Mouse (Mus musculus) lung, adult 2 months (tissue): ENCODE measurements around the gene Pcnx2. TPM values are rescaled to one million over a fixed set of nuclear protein-coding genes. Genes with fewer than 3 reads are reported as not detected.

Source experiments
- DNase-seq: peaks from one replicate; pipeline ENCODE4 v3.0.0; 2022
- H3K4me1 ChIP-seq: fragments of 200-500 bp; 2 replicates; pipeline ENCODE4 v1.6.1; 2011; ENCODE audit warnings: low read length; ENCODE audit not compliant: control insufficient read depth, insufficient read depth
- H3K4me3 ChIP-seq: fragments of 200-500 bp; replicated peaks from 2 replicates; pipeline ENCODE3; 2011; ENCODE audit warnings: low read depth, mild to moderate bottlenecking, control low read depth, low read length; ENCODE audit errors: extremely low read depth
- CTCF ChIP-seq: fragments of 200-500 bp; IDR thresholded peaks from 2 replicates; pipeline ENCODE4 v1.5.1; 2011; ENCODE audit warnings: mild to moderate bottlenecking, low read length, control low read depth; ENCODE audit not compliant: insufficient read depth
- POLR2A ChIP-seq: fragments of 200-500 bp; IDR thresholded peaks from 2 replicates; pipeline ENCODE4 v1.6.1; 2011; ENCODE audit warnings: low read depth, mild to moderate bottlenecking, control low read depth, low read length, borderline replicate concordance; ENCODE audit errors: extremely low read depth
- WGBS: fragments of 180-500 bp; shearing (Covaris S2); methylation state at CpG from one replicate; pipeline ENCODE4 v1.1.7; 2018; 5-methylcytosine and 5-hydroxymethylcytosine counted together
- polyA plus RNA-seq: library from polyadenylated mRNA; depleted of rRNA; stranded (reverse); fragments of >200 nt; gene quantifications from 2 replicates; pipeline ENCODE4 v1.2.3, GENCODE M21; 2012

The Pcnx2 gene
- polyA plus RNA-seq, 1 experiment: 2.1 TPM

- Histone ChIP-seq H3K4me1 (no peaks in the 10 kb centered on the region), H3K4me3 (no peak overlapping the region)
- no peak for DNase-seq
- TF ChIP-seq CTCF: no peak
- TF ChIP-seq POLR2A: no peak
- WGBS: 45% methylated on average over 3 of the region's 3 CpGs
These were observed 4.4 kb upstream of the Pcnx2 start for GRCm38 (mm10) chr8:125902521-125902920.

- 27% methylated on average over 2 of the region's 2 CpGs for WGBS
- Histone ChIP-seq H3K4me3 (no peak overlapping the region), H3K4me1 (no peaks in the 10 kb centered on the region)
- TF ChIP-seq CTCF: no peak
- TF ChIP-seq POLR2A: no peak
- DNase-seq: no peak
These were observed 3.0 kb upstream of the Pcnx2 start for GRCm38 (mm10) chr8:125901167-125901566.

- no peaks in the 10 kb centered on the region for H3K4me1 ChIP-seq
- H3K4me3 ChIP-seq: no peak overlapping the region
- DNase-seq: no peak
- WGBS: 0% methylated on average over 6 of the region's 6 CpGs
- peak; percentile 54 for TF ChIP-seq CTCF
- no peak for TF ChIP-seq POLR2A
These were observed 782 bp upstream of the Pcnx2 start for GRCm38 (mm10) chr8:125898899-125899298.

- no peak for TF ChIP-seq POLR2A
- no peak for TF ChIP-seq CTCF
- 62% methylated on average over 11 of the region's 11 CpGs for WGBS
- DNase-seq: no peak
- no peaks in the 10 kb centered on the region for H3K4me1 ChIP-seq
- no peak overlapping the region for H3K4me3 ChIP-seq
These were observed 729 bp downstream of the Pcnx2 start for GRCm38 (mm10) chr8:125897388-125897787.

- Histone ChIP-seq H3K4me1 (no peaks in the 10 kb centered on the region), H3K4me3 (no peak overlapping the region)
- TF ChIP-seq CTCF (no peak), POLR2A (no peak)
- DNase-seq: no peak
- WGBS: 53% methylated on average over 3 of the region's 3 CpGs
These were observed 8.2 kb downstream of the Pcnx2 start for GRCm38 (mm10) chr8:125889920-125890319.

GRCm38 (mm10) chr8:125887549-125887948 lies 10.6 kb downstream of the Pcnx2 start:
- no peak for DNase-seq
- 59% methylated on average over 9 of the region's 9 CpGs for WGBS
- TF ChIP-seq CTCF (no peak), POLR2A (no peak)
- Histone ChIP-seq H3K4me3 (no peak overlapping the region), H3K4me1 (no peaks in the 10 kb centered on the region)

- 62% methylated on average over 4 of the region's 4 CpGs for WGBS
- no peak for DNase-seq
- no peaks in the 10 kb centered on the region for H3K4me1 ChIP-seq
- H3K4me3 ChIP-seq: no peak overlapping the region
- TF ChIP-seq POLR2A (no peak), CTCF (no peak)
These were observed 17.7 kb downstream of the Pcnx2 start for GRCm38 (mm10) chr8:125880447-125880846.

- WGBS: 47% methylated on average over 2 of the region's 2 CpGs
- no peak overlapping the region for H3K4me3 ChIP-seq
- H3K4me1 ChIP-seq: no peaks in the 10 kb centered on the region
- no peak for DNase-seq
- TF ChIP-seq POLR2A (no peak), CTCF (no peak)
These were observed 24.9 kb downstream of the Pcnx2 start for GRCm38 (mm10) chr8:125873250-125873534.

GRCm38 (mm10) chr8:125872501-125873249 lies 25.4 kb downstream of the Pcnx2 start:
- Histone ChIP-seq H3K4me1 (no peaks in the 10 kb centered on the region), H3K4me3 (no peak overlapping the region)
- DNase-seq: no peak
- TF ChIP-seq POLR2A: no peak
- no peak for TF ChIP-seq CTCF
- 49% methylated on average over 9 of the region's 9 CpGs for WGBS

GRCm38 (mm10) chr8:125870821-125871321 lies 27.2 kb downstream of the Pcnx2 start:
- DNase-seq: peak; percentile 68
- Histone ChIP-seq H3K4me1 (no peaks in the 10 kb centered on the region), H3K4me3 (no peak overlapping the region)
- TF ChIP-seq POLR2A (no peak), CTCF (peak; percentile 81)
- WGBS: 3% methylated on average over 7 of the region's 7 CpGs

GRCm38 (mm10) chr8:125870179-125870702 lies 27.9 kb downstream of the Pcnx2 start:
- WGBS: 32% methylated on average over 6 of the region's 6 CpGs
- TF ChIP-seq POLR2A (no peak), CTCF (no peak)
- no peaks in the 10 kb centered on the region for H3K4me1 ChIP-seq
- no peak for DNase-seq
- H3K4me3 ChIP-seq: no peak overlapping the region
